Mouse (Mus musculus) frontal cortex, adult (tissue): ENCODE data around the gene Pde10a.

Source experiments
- ATAC-seq: cut with Nextera tagmentation; 2 replicates; pipeline ENCODE4 v1.9.2; 2017; ENCODE audit warnings: mild to moderate bottlenecking, moderate library complexity, mixed read lengths; ENCODE audit not compliant: low TSS enrichment

Pde10a gene

DNA sequence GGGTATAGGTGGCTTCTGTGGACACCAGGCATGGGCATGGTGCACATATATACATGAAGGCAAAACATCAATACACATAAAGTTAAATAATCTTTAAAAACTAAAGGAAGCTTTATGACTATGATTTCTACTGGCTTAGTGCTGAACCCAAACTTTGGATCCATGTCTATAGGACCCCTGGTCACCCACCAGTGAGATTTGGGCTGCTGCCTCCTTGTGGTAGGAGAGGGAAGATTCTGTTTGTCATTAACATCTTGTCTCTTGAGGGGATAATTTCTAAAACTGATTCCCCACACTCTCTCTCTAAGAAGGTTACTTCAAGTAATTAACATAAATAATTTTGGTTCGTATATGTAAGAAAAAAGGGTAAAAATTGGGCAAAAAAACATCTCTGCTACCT, 220.2 kb downstream of the Pde10a start:
- no peak for ATAC-seq

DNA sequence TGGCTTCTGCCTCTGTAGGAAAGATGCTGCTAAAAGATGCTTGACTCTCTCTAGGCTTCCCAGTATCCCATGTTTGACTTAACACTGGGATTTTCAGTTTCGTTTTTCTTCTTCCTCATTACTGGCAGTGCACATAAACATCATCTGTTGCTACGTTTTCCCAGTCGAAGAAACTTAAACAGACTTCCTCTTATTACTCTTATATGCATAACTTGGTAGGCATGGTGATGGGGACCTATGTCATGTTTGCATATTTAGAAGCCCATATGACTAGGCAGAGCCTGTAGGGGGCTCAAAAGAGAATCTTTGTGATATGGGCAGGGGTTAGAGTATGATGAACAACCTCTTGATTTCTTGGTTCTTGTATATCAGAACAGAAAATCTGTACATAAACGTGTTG, 224.3 kb downstream of the Pde10a start:
- ATAC-seq: no peak

DNA sequence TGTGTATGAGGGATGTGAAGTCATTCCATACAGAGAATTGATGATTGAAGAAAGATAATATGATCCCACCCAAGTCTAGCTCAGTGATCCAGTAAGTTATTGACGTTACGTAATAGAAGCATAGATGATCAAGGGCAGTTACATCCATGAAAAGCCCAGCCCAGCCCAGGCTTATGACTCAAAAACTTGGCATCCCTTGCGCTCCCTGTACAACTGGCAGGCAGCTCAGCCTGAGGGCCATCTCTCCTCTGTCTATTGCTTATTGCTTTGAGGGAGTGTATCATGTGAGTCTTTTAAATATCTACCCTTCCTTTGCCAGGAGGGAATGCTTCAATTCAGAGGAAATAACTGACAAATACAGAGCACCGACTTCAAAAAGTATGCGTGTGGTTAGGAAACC, 232.4 kb downstream of the Pde10a start:
- no peak for ATAC-seq

DNA sequence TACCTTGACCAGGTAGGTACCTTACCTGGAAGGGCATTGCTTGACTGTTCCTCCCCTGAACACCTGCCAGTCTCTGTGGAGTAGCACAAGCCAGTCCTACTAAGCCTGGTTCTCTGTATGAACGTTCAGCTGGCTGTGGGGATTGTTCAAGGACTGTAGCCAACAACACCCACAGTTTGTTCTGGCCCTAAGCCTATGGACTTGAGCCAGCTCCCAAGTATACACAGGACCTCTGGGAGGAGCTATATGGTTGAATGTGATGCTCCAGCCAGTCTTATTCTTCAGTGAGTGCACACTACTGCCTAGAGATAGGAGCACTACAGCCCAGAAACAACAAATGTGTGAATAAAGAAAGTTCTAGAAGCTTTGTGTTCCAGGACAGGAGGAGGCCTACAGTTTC, 238.1 kb downstream of the Pde10a start:
- peak; percentile 59; the same call in 1 of the 2 replicates for ATAC-seq

DNA sequence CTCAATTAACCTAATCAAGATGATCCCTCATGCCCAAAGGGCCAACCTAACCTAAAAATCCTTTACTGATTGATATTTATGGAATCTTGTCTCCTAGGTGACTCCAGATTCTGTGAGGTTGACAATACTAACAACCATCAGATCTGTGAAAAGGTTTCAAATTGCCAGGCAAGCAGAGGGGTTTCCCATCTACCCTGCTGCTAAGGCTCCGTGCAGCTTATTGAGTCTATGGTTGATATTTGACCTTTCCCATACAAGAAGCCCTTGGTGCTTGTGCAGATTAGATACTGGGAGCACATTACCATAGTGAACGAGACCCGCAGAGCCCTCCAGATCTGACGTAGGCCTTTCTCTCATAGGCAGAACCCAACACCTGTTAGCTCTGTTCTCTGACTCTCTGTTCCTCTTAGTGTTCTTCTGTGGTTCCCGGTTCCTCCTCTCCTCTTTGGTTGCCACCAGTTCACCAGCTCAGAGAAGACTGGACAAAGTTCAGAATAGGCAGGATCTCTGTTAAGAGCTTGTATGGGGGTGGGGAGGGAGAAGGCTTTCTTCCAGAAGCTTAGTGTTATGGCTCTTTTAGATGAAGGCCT, 240.9 kb downstream of the Pde10a start:
- ATAC-seq: no peak

DNA sequence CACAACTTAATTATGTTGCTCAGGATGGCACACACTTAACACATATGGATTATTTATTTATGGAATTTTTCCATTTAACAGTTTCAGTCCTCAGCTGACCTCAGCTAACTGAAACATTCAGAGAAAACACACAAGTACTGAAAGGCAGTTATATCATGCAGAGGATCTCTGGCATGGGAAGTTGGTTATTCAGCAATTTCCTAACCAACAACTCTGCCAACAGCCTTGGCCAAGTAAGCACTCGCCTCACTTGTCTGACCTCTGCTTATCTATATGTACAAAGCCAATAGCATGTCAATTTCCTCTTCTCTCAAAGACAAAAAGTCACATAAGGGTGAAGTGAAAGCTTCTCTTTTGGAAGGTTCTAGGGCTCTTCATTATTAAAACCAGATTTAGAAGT, 244.0 kb downstream of the Pde10a start:
- no peak for ATAC-seq

DNA sequence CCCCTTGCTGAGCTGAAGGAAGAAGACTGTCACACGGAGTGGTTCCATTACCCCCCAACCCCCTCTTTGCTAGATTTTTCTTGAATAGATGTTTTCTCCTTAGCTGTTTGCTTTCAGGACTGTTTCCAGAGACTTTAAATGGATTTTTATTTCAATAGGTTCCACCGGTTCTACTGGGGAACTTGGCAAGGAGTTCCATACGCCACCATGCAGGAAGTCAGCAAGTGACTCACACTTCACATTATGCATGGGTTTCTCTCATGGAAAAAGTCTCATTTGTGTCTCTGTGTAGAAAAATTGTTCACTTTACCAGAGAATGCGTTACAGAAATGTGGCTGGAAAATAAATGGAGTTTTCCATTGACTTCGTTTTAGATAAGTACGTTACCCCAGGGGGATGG, 248.2 kb downstream of the Pde10a start:
- peak; percentile 94 for ATAC-seq

DNA sequence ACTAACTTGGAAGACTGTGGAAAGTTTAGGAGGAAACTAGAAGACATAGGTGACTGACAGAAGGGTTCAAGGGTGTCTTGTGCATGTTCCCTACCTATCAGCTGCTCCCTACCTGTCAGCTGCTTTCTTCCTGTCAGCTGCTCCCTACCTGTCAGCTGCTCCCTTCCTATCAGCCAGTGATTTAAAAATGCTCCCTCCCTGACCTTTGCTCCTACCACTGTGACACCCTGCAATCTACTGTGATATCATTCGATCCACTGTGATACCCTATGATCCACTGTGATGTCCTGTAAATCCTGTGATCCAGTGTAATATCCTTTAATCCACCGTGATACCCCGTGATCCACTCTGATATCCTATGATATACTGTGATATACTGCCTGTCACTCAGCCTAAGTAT, 249.1 kb downstream of the Pde10a start:
- no peak for ATAC-seq

DNA sequence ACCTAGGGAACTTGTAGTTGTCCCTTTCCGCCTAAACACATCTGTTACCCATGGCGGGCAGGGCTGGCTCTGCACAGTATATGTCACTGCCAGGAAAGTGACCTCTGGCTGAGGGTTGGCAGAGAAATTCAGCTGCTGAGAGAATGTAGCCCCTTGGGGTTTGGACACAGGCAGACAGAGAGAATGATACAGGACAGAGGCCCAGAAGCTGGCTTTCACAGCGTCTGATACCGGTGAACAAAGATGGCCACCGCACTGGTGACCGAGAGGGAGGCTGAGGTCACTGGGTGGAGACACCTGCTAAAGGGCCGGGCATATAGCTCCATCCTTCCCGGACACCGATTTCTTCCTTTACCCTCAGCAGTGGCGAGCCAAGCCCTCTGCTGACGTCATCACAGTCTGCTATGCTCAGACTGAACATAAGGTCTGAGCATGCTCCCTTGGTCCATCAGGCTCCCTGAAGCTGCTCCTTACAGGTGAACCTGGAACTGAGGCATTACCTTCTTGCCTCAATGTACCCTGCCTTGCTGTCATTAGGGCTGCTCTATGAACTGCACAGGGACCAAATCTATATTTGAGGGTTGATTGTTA, 250.5 kb downstream of the Pde10a start:
- ATAC-seq: no peak

DNA sequence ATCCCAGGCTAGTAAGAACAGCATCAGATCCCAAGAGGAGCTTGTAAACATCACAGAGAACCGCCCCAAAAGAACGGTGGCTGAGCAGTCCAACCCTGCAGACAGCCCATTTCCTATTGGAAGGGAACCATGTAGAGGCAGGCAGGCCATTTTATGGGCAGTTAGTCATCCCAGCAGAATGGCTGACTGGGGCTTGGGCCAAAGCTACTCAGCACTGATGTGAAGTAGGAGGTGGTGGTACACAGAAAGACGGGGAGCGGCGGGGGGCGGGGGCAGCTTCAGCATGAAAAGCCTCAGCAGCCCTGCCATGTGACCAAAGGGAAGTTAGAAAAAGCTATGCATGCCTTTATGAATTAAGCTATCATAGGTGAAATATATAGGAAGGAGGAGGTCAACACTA, 252.5 kb downstream of the Pde10a start:
- peak; percentile 55; the same call in 1 of the 2 replicates for ATAC-seq

DNA sequence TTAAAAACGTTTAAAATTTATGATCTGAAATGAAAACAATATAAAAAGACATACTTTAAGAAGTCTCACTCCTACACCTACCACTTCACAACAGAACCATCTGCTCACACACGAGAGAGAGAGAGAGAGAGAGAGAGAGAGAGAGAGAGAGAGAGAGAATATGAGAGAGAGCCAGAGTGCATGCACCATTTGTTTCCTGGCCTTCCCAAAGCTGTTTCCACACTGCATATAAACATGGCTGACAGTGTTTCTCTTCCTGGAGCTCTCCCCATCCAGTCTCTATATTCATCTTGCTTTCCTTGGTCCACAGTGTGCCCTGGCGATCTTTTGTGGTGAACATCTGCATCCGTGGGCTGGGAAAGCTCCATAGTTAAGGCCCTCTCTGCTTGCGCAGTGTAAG, 253.7 kb downstream of the Pde10a start:
- peak; percentile 54 for ATAC-seq

DNA sequence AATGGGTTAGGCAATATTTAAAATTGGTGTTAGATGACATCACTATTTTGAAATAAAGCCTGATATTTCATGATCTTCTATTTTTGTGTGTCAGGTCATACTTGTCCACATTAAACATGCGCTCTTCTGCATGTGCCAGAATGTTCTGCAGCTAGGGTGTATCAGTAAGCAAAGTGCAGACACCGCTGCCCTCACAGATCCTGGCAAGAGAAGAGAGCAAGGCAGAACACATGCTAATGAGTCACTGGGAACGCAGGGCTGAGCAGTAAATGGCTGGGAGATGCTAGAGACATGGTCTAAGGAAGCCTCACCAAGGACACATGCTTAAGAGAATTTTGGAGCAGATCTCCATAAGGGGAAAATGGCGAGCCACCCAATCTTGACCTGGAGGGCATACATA, 255.3 kb downstream of the Pde10a start:
- no peak for ATAC-seq

DNA sequence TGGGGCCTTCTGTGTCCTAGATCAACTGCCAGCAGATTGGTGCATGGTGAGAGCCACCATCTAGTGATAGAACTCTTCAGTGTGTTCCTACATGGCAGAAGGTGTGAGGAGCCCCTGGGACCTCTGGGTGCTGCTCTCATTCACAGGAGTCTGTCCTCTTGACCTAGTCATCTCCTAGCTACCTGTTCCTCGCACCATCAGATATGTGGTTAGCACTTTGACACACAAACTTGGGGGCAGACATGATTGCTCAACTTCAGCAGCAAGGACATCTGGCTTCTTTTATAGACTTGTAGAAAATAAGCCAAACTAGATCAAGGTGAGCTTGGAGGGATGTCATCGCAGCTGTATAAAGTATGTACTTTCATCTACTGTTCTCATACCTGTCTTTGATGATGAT, 255.9 kb downstream of the Pde10a start:
- no peak for ATAC-seq

DNA sequence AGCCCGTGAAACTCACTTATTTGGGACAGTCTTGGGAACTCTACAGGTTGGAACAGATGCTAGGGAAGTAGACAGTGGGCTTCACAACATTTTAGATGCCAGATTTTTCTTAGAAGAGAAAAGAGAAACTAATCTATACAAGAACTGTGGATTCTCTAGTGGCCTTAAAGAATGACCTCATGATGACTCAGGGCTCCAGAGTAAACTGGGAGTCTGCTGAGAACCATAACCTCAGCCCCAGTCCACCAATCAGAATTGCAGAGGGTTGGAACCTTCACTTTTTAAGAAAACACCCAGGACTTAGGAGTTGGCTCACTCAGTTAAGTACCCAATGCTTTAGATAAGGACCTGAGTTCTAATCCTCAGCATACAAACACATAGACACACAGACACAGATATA, 256.4 kb downstream of the Pde10a start:
- no peak for ATAC-seq

DNA sequence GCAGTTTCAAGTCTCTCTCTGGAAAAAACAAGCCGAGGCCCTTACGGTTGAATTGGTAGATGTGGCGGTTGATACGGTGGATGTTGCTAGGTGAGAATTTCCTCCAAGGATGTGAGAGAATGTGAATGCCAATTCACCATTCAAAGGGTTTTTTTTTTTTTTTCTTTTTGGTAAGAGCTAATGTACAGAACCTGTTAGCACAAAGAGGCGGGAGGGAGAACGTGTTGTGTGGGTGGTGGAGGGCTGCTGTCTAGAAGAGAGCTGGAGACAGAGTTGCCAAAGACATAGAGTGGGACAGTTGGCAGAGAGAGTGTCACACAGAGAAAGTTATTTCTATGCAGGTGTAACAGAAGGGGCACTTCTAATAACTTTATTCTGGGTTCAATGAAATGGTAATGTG, 260.7 kb downstream of the Pde10a start:
- ATAC-seq: peak; percentile 96

DNA sequence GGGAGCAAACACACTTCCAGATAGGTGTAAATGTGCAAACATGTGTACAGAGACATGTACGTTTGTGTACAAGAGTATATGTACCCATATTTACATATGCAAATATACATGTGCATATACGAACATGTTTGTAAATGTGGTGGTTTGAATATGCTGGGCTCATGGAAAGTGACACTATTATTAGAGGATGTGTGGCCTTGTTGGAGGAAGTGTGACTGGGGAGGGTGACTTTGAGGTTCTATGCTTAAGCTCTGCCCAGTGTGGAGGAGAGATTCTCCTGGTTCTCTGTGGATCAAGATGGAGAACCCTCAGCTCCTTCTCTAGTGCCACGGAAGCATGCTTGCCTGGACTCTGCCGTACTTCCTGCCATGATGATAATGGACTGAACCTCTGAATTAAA, 261.3 kb downstream of the Pde10a start:
- ATAC-seq: no peak

DNA sequence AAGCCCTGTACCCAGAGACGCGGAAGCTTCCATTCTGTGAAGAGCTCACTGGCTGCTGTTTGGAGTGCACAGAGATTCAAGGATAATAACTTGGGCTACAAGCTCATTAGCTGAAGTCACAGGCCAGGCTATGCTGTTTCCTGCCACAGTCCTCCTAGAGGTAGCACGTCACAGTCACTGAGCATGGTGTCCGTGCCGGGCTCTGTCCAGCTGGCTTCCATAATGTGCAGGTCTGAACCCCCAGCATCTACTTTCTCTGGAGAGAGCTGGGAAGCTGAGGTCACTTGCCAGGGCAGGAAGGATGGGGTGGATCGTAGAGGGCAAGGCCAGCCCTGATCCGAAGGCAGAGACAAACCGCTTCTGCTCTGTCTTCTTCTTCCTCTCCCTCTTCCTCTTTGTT, 262.6 kb downstream of the Pde10a start:
- no peak for ATAC-seq

DNA sequence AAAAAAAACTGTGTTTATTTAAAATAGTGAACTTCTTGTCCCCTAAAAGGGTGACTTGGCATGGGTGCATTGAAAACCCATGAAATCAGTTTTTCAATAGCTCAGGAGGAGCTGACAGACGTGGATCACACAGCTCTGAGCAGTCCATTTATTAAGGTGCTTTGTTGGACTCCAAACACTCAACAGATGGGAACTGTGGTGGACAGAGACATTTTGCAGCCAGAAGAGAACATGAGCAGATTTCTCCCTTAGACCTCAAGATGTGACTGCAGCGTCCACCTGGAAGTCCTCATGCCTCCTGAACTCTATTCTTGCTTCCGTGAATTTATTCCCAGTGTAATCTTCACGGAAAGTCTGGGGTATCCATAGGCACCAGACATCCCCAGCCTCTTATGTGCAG, 266.4 kb downstream of the Pde10a start:
- no peak for ATAC-seq

DNA sequence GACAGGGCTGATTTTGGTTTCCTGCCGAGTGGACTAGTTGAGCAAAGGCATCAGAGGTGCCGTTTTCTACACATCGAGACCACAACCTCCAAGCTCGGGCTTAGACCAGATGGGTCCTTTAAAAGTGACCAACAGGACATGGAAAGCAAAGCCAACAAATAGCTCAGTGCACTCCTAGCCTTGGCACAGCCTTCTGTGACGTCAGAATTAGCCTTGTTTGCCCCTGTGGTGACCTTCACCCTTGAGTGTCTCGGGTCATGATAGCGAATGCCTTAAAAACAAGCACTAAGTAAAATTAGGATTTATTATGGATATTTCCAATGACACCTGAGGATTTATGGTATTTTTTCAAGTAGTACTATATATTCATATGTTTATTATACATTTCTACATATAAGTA, 267.4 kb downstream of the Pde10a start:
- ATAC-seq: no peak

DNA sequence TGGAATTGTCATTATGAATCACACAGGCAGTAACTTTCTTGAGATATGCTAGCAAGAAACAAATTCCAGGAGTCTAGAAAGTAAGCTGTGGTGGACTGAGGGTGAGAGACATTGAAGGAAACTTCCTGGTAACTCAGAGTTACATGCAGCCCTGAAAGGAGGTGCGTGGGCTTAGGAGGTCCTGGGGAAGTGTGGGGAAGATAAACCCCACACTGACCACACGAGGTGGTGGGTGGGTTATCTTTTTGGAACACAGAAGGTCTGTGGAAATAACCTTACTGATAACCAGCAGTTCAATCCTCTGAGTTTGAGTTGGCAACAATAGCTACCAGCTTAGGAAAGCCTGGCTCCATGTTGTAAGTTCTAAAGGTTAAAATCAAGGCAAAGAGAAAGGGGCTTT, 272.5 kb downstream of the Pde10a start:
- no peak for ATAC-seq

DNA sequence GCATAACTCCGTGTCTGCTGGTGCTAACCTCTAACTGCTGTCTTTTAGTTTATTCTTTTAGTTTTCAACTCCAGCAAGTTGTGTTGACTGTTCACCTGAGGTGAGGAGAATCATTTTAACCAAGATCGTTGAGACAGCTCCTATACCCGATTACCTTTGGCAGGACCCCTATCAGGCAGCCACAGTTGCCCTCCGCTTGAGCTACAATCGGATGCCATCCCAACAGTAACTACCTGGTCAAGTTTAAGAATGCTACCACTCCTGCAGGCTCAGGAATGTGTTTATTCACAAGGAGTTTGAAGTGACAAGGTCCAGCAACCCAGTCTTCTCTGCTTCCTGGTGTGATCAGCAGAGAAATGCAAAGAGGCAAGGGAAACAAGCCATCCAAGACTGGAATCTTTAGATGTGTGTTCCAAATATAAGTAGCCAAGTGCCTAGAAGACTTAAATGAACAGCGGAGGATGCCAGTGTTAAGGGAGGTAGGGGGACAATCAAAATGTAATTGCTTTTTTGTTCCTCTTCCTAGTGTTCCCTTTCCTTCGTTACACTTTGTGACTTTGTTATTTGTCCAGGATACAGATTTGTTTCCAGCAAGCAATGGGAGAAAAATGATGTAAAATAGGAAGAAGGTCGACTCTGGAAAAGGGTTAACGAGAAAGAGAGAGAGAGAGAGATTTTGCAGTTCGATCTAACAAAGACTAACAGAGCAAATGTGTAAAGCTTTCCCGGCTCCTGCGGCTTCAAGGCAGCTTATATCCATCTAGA, 273.5 kb downstream of the Pde10a start:
- no peak for ATAC-seq

DNA sequence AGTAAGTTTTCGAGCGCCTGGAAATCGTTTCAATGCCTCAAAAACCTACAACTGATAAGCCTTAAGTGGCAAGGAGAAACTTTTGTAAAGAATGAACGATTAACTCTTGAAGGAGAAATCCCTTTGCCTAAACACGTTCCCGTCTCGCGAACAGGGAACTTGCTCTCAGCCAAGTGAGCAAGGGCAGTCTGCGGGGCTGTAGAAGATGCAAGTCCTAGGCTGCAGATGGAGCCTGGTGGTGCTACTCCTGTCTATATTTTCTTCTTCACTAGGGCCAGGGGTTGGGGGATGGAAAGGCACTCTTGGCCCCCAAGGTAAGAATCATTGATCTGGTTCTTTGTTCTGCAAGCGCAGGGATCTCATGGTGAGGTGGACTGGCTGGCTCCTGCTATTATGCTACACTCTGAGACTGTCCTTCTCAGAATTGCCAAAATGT, 274.1 kb downstream of the Pde10a start:
- ATAC-seq: no peak

DNA sequence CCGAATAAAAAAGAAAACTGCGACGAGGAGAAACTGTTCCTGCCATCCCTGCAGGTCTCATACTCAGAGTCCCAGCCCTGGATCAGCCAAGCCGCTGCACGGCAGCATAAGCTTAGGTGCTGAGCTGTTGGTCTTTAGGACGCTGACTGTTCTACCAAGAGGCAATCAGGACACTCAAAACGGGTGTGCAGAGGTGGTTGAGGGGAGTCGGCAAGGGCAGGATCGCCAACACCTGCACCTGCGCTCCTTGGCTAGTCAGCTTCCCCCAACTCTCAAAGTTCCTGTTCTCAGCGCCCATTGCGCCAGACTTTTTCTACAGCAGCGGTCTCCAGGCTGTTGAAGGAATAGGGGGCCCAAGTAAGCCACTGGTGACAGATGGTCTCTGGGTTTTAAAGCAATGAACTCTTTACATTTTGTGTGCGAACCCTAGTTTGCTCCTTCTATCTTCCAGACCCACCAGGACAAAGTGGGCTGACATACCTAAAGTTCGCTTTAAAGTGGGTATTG, 274.8 kb downstream of the Pde10a start:
- ATAC-seq: no peak
